Mouse (Mus musculus): Measurements from ENCODE around the gene Capza3.

The Capza3 gene

GRCm38 (mm10) chr6:140040952-140041351, at the start of gene Capza3:
Capza3 (plus strand) TSS chr6:140041252.
- DNase-seq: no peak

- DNase-seq: no peak
Observed at GRCm38 (mm10) chr6:140005181-140005580, 35.9 kb upstream of the Capza3 start.

DNA sequence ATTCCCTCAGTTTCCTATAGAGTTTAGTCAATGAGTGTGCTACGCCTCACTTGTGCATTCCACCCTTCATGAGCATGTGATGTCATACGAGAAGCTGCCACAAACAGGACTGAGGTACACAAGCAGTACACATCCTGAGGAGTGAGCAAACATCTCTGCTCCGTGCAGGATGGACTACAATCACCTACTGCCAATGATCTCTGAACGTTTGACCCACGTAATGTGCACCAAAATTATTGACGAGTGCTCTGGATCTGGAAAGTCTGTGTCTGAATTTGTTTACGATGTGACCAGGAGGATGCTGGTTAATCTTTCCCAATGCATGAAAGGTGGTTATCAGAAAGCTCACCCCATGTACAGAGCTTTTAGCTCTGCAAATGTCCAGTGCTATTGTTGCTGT, 16.6 kb upstream of the Capza3 start:
- DNase-seq: no peak

GRCm38 (mm10) chr6:140041357-140041756, 305 bp downstream of the Capza3 start, which contains the start of gene Plcz1:
Plcz1 (minus strand) TSS chr6:140041457.
- no peak for DNase-seq

DNA sequence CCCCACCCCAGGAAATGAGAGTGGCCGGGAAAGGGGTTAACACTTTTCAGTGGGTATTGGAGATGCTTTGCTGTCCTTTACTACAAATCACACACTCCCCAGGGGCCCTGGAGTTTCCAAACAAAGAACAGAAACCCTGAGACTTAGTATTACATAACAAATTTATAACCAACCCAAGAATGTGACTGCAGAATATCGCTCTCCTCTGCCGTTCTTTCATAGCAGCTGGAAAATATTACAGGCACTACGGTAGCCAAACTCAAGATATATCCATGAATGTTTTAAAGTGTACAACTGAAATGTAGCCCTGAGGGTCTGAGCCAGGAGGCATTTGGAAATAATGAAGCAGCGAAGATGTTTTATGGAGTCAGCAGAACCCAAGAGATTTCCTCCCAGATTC, 10.4 kb downstream of the Capza3 start:
- no peak for DNase-seq

DNA sequence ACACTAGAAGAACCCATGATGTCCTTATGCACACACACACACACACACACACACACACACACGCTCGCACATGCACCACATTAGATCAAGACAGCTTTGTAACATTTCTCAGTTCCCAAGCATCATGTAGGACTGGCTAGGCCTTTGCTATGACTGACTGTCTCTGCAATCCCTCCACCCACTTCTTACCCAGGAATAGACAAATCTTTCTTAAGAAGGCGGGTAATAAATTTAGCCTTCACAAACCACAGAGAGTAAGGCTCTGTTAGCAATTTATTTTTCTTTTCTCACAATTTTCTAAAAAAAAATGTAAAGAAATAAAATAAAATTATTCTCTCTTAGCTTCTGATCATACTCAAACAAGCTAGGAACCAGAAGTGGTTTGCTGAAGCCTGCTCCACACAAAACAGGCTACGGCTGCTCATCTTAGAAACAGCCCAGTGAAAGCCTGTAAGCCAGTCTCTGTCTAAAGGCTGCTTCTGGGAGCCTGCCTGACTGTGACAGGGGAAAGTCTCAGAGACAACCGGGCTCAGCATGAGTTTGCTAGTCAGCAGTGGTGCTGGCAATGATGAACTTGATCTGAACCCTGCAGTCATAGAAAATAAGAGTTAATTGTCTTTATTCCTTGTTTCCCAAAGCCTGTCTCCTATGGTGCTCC, 13.3 kb downstream of the Capza3 start:
- DNase-seq: peak; percentile 4 to 5

- DNase-seq: no peak
Observed at GRCm38 (mm10) chr6:140069177-140069576, 28.1 kb downstream of the Capza3 start.

DNA sequence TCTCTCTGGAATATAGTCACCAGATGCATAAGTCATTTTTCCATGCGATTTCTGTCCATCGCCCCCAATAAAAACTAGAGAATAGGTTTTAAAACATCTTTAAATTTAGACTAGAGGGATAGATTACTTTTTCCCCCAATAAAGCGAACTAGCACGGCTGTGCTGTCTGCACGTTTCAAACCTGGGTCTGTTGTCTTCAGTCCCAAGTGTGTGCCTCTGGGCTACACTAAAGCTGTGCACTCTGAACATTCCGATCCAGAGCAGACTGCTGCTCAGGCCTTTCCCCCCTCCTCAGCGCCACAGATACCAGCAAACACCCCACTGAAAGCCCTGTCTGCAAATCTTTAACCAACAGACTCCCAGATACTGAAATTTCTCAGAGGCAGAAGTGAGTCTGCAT, 39.9 kb downstream of the Capza3 start:
- no peak for DNase-seq

DNA sequence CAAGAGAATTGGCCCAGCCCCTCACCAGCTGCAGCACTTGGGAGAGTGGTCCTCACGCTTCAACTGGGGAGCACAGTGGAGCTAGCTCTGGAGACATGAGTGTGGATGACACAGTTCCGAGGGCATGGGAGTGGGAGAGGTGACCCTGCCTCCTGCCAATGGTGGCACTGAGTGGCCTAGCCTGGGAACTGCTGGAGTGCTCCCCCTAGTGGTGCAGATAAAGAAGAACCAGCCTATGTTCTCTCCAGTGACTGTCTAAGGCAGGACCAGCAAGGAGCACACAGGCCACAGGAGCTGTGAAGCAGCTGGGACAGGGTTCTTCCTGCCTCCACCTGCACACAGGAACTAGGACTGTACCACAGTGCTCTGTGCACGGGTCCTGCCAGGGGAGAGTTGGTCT, 40.7 kb downstream of the Capza3 start:
- DNase-seq: peak; percentile 16 to 18

DNA sequence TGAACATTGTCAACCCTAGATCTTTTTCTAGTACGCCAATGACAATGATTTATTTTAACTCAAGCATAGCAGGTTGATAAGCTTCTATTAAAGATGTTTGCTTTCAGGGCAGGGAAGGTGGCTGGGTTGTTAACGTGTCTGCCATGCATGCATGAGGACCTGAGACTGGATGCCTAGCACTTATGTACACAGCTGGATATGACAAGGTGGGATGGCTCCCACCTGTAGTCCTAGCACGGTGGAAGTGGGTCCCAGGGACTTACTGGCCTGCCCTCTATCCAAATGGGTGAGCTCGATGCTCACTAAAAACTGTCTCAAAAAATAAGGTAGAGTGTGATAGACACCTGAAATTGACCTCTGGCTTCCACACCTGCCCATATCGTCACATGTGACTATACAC, 48.8 kb downstream of the Capza3 start:
- no peak for DNase-seq

All from cerebellum, postnatal 10 days (tissue).